Mouse (Mus musculus) midbrain, embryonic 13.5 days (tissue): ENCODE data around the gene Pde4dip. TPM values are rescaled to one million over a fixed set of nuclear protein-coding genes. Genes with fewer than 3 reads are reported as not detected.
A peak's percentile ranks its signal among the peaks of the same experiment; 100 is the strongest.

Source experiments
- ATAC-seq: fragments of 200-750 bp; cut with Nextera tagmentation; 2 replicates; pipeline ENCODE4 v1.8.0; 2017; ENCODE audit warnings: mild to moderate bottlenecking, moderate TSS enrichment, moderate library complexity
- H3K27ac ChIP-seq: fragments of 300-500 bp; sonication (generic); 2 replicates; pipeline ENCODE4 v1.5.1; 2015; ENCODE audit warnings: inconsistent platforms, mild to moderate bottlenecking, moderate library complexity
- H3K27me3 ChIP-seq: fragments of 300-500 bp; sonication (generic); 2 replicates; pipeline ENCODE4 v1.6.1; 2015; ENCODE audit warnings: mild to moderate bottlenecking, inconsistent platforms
- H3K36me3 ChIP-seq: fragments of 300-500 bp; sonication (generic); 2 replicates; pipeline ENCODE4 v1.6.1; 2015; ENCODE audit warnings: mild to moderate bottlenecking, inconsistent platforms
- H3K4me1 ChIP-seq: fragments of 300-500 bp; sonication (generic); replicated peaks from 2 replicates; pipeline ENCODE4 v1.6.1; 2015; ENCODE audit warnings: inconsistent platforms
- H3K4me2 ChIP-seq: fragments of 300-500 bp; sonication (generic); replicated peaks from 2 replicates; pipeline ENCODE4 v1.6.1; 2015; ENCODE audit warnings: moderate library complexity, mild to moderate bottlenecking, inconsistent platforms
- H3K4me3 ChIP-seq: fragments of 300-500 bp; sonication (generic); replicated peaks from 2 replicates; pipeline ENCODE4 v1.5.1; 2015; ENCODE audit warnings: mild to moderate bottlenecking, inconsistent platforms
- H3K9ac ChIP-seq: fragments of 300-500 bp; sonication (generic); replicated peaks from 2 replicates; pipeline ENCODE4 v1.6.1; 2015; ENCODE audit warnings: mild to moderate bottlenecking, inconsistent platforms
- H3K9me3 ChIP-seq: fragments of 300-500 bp; sonication (generic); 2 replicates; pipeline ENCODE4 v1.6.1; 2016; ENCODE audit warnings: mild to moderate bottlenecking, inconsistent platforms
- WGBS: fragments of 180-500 bp; shearing (Covaris S2); methylation state at CpG from one replicate; pipeline ENCODE4 v1.1.7; 2015; 5-methylcytosine and 5-hydroxymethylcytosine counted together
- polyA plus RNA-seq: library from polyadenylated mRNA; unstranded; fragments of >200 nt; fragmentation: Nextera tagmentation; extraction: Ambion mirVana; gene quantifications from 2 replicates; pipeline ENCODE4 v1.2.1, GENCODE M21; 2015

Gene Pde4dip
- polyA plus RNA-seq, 1 experiment from 2014 or later = 46.6 TPM

- Histone ChIP-seq H3K4me2 (no peak overlapping the region), H3K27ac (no peak overlapping the region), H3K9ac (no peak overlapping the region), H3K27me3 (no peaks in the 10 kb centered on the region), H3K36me3 (peaks cover 71% of the 10 kb centered on the region), H3K9me3 (no peaks in the 10 kb centered on the region), H3K4me3 (no peak overlapping the region), H3K4me1 (no peaks in the 10 kb centered on the region)
- no peak for ATAC-seq
- 77% methylated on average over 8 of the region's 8 CpGs for WGBS
Observed at GRCm38 (mm10) chr3:97666154-97666553, 222.4 kb downstream of the Pde4dip start.

GRCm38 (mm10) chr3:97665525-97665924, 223.0 kb downstream of the Pde4dip start:
- no peaks in the 10 kb centered on the region for H3K4me1 ChIP-seq
- H3K27me3 ChIP-seq = no peaks in the 10 kb centered on the region
- H3K27ac ChIP-seq = no peak overlapping the region
- H3K4me2 ChIP-seq = no peak overlapping the region
- no peak overlapping the region for H3K9ac ChIP-seq
- no peak for ATAC-seq
- WGBS = 89% methylated on average over 9 of the region's 9 CpGs
- H3K36me3 ChIP-seq = peaks cover 65% of the 10 kb centered on the region
- no peaks in the 10 kb centered on the region for H3K9me3 ChIP-seq
- H3K4me3 ChIP-seq = no peak overlapping the region

- Histone ChIP-seq H3K4me1 (peaks cover 15% of the 10 kb centered on the region), H3K36me3 (peaks cover 26% of the 10 kb centered on the region), H3K9ac (no peak overlapping the region), H3K27me3 (no peaks in the 10 kb centered on the region), H3K9me3 (no peaks in the 10 kb centered on the region), H3K4me2 (no peak overlapping the region), H3K4me3 (no peak overlapping the region), H3K27ac (no peak overlapping the region)
- 78% methylated on average over 8 of the region's 8 CpGs for WGBS
- no peak for ATAC-seq
Observed at GRCm38 (mm10) chr3:97661206-97661605, 227.3 kb downstream of the Pde4dip start.

DNA sequence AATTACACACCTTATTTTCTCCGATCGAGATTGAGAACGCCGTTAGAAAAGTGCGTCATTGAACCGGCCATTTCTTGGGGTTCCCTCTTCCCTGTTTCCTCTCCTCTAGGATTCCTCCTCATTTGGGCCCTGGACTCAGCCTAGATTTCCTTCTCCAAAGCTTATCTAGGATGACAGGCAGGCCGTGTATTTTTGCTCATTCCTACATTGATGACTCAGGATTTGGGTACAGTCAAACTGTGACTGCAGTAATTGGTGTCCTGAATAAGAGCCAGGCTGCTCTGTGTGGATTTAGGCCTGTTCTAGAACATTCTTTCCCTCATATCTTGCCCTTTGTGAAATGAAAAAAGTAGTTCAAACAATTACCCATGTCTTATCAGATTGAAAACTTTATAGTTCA, 228.8 kb downstream of the Pde4dip start:
- WGBS = 93% methylated on average over 7 of the region's 7 CpGs
- Histone ChIP-seq H3K4me1 (peaks cover 15% of the 10 kb centered on the region), H3K36me3 (peaks cover 21% of the 10 kb centered on the region), H3K27me3 (no peaks in the 10 kb centered on the region), H3K9ac (0 out of 2 replicates have a peak overlapping the region, but pooled peaks have one; percentile 36), H3K4me3 (no peak overlapping the region; the same call in 1 of the 2 replicates), H3K27ac (no peak overlapping the region), H3K9me3 (peaks cover 2% of the 10 kb centered on the region; the same call in 1 of the 2 replicates), H3K4me2 (peak overlapping the region; percentile 78; the same call in 1 of the 2 replicates)
- no peak for ATAC-seq

DNA sequence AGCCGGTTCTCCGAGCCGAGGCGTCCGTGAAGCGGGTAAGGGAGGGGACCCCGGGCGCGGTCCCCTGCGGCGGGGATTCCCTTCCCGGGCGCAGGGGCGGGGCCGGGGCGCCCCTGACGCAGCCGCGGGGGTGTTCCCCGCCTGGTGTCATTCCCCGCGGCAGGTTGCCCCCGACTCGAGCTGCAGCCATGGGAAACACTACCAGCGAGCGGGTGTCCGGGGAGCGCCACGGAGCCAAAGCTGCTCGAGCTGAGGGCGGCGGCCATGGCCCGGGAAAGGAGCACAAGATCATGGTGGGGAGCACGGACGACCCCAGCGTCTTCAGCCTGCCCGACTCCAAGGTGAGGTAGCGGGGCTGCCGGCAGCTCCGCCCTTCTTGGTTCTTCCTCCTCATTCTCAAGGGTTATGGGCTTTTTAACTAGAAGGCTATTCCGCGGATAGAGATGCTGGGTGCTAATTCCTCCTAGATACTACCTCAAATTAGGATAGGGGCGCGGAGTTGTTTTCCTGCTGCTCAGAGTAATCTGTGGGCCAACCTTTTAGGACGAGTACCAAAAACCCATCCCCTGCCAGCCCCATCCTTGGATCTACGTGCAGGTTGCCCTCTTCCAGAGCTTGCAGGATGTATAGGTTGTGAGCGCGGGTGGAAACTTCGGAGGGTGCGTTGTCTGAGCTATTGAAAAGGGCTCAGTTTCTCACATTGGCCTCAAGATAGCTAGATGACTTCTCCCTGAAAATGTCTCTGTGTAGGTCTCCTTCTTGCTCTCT, 229.9 kb downstream of the Pde4dip start:
- Histone ChIP-seq H3K4me3 (peak overlapping the region; percentile 81), H3K4me1 (peaks cover 15% of the 10 kb centered on the region), H3K4me2 (peak overlapping the region; percentile 78), H3K27me3 (no peaks in the 10 kb centered on the region), H3K36me3 (peaks cover 10% of the 10 kb centered on the region), H3K9me3 (peaks cover 5% of the 10 kb centered on the region; the same call in 1 of the 2 replicates), H3K27ac (peak overlapping the region; percentile 51), H3K9ac (peak overlapping the region; percentile 81)
- under 1% methylated on average over 49 of the region's 50 CpGs for WGBS
- peak; percentile 2 for ATAC-seq

GRCm38 (mm10) chr3:97657655-97658411, 230.7 kb downstream of the Pde4dip start, which contains the start of gene Prkab2:
Prkab2 (plus strand) TSS chr3:97658193.
- Histone ChIP-seq H3K9me3 (peaks cover 5% of the 10 kb centered on the region; the same call in 1 of the 2 replicates), H3K4me3 (peak within 1 kb of the TSS; percentile 81), H3K4me2 (peak within 1 kb of the TSS; percentile 78), H3K27ac (peak within 1 kb of the TSS; percentile 51), H3K4me1 (peaks cover 15% of the 10 kb centered on the region), H3K9ac (peak within 1 kb of the TSS; percentile 81), H3K27me3 (no peaks in the 10 kb centered on the region), H3K36me3 (peaks cover 5% of the 10 kb centered on the region; the same call in 1 of the 2 replicates)
- WGBS = 2% methylated on average over 51 of the region's 51 CpGs
- ATAC-seq = peak; percentile 96

GRCm38 (mm10) chr3:97654901-97655300, 233.6 kb downstream of the Pde4dip start:
- peaks cover 12% of the 10 kb centered on the region for H3K4me1 ChIP-seq
- H3K9ac ChIP-seq = no peak overlapping the region
- H3K4me2 ChIP-seq = no peak overlapping the region
- 84% methylated on average over 8 of the region's 8 CpGs for WGBS
- H3K36me3 ChIP-seq = no peaks in the 10 kb centered on the region
- H3K27ac ChIP-seq = no peak overlapping the region
- ATAC-seq = no peak
- no peak overlapping the region for H3K4me3 ChIP-seq
- H3K27me3 ChIP-seq = no peaks in the 10 kb centered on the region
- H3K9me3 ChIP-seq = peaks cover 5% of the 10 kb centered on the region; the same call in 1 of the 2 replicates

DNA sequence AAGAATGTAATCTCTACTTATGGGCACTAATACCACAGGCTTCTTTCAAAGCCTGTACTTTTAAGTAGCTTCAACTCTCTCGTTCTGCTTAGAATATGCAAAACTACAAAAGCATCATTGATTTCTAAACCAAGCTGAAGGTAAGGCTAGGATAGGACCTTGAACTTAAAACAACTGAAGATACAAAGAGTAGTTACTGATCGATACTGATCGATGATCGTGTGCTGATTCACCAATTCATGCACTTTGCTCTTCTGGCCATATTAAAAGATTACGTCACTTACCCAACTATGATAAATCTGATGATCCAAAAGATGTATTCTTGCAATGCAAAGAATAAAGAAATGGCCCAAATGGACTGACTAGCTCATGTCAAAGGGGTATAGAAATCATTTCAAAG, 234.7 kb downstream of the Pde4dip start:
- no peak overlapping the region for H3K9ac ChIP-seq
- no peak overlapping the region for H3K27ac ChIP-seq
- peaks cover 5% of the 10 kb centered on the region; the same call in 1 of the 2 replicates for H3K9me3 ChIP-seq
- ATAC-seq = no peak
- H3K4me1 ChIP-seq = peaks cover 1% of the 10 kb centered on the region
- no peaks in the 10 kb centered on the region for H3K27me3 ChIP-seq
- H3K4me3 ChIP-seq = no peak overlapping the region
- no peaks in the 10 kb centered on the region for H3K36me3 ChIP-seq
- 92% methylated on average over 5 of the region's 5 CpGs for WGBS
- no peak overlapping the region for H3K4me2 ChIP-seq

DNA sequence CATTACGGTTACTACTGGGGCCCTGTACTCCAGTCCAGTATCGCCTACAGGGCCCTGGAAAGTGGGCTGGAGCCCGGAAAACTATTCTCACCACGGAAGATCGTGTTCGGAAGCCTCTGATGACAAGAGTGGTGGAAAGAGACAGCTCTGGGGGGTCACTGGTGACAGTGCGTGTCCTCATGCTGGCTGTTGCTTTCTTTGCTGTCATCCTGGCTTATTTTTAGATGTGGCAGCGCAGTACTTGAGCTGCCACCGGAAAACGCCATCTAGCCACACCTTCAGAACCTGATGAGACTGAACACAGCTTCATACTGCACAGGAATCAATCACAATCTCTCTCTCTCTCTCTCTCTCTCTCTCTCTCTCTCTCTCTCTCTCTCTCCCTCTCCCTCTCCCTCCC, 236.9 kb downstream of the Pde4dip start:
- no peak overlapping the region for H3K4me3 ChIP-seq
- H3K4me1 ChIP-seq = no peaks in the 10 kb centered on the region
- ATAC-seq = no peak
- no peaks in the 10 kb centered on the region for H3K36me3 ChIP-seq
- H3K9me3 ChIP-seq = peaks cover 5% of the 10 kb centered on the region; the same call in 1 of the 2 replicates
- H3K4me2 ChIP-seq = no peak overlapping the region
- 86% methylated on average over 10 of the region's 10 CpGs for WGBS
- H3K27me3 ChIP-seq = no peaks in the 10 kb centered on the region
- H3K27ac ChIP-seq = no peak overlapping the region
- no peak overlapping the region for H3K9ac ChIP-seq

DNA sequence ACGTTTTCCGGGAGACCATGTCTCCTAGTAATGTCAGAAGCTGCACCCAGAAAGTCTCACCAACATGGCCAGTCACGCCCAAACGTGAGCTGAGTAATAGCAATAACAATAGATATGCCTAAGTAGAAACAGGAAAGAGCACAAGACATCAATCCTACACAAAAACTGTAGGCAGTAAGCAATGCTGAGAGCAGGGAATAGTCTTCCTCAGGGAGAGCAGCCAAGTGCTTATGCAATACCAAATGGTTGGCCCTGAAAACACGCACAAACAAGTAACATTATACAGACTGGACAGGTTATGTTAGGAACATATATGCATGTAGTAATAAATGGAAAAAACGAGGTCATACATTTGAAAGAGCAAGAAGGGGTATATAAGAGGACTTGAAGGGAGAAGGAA, 239.0 kb downstream of the Pde4dip start:
- Histone ChIP-seq H3K4me1 (no peaks in the 10 kb centered on the region), H3K36me3 (no peaks in the 10 kb centered on the region), H3K9ac (no peak overlapping the region), H3K4me3 (no peak overlapping the region), H3K27me3 (no peaks in the 10 kb centered on the region), H3K4me2 (no peak overlapping the region), H3K27ac (no peak overlapping the region), H3K9me3 (peaks cover under 1% of the 10 kb centered on the region; the same call in 1 of the 2 replicates)
- no peak for ATAC-seq
- WGBS = 86% methylated on average over 6 of the region's 6 CpGs

GRCm38 (mm10) chr3:97649022-97649421, 239.5 kb downstream of the Pde4dip start:
- ATAC-seq = no peak
- H3K9me3 ChIP-seq = no peaks in the 10 kb centered on the region
- no peak overlapping the region for H3K4me2 ChIP-seq
- no peaks in the 10 kb centered on the region for H3K27me3 ChIP-seq
- WGBS = 76% methylated on average over 3 of the region's 3 CpGs
- H3K36me3 ChIP-seq = no peaks in the 10 kb centered on the region
- H3K4me3 ChIP-seq = no peak overlapping the region
- no peak overlapping the region for H3K27ac ChIP-seq
- no peak overlapping the region for H3K9ac ChIP-seq
- H3K4me1 ChIP-seq = no peaks in the 10 kb centered on the region

- Histone ChIP-seq H3K36me3 (no peaks in the 10 kb centered on the region), H3K9ac (no peak overlapping the region), H3K4me3 (no peak overlapping the region), H3K27me3 (no peaks in the 10 kb centered on the region), H3K4me1 (no peaks in the 10 kb centered on the region), H3K4me2 (no peak overlapping the region), H3K9me3 (no peaks in the 10 kb centered on the region), H3K27ac (no peak overlapping the region)
- WGBS = 48% methylated on average over 1 of the region's 1 CpGs
- no peak for ATAC-seq
Observed at GRCm38 (mm10) chr3:97648518-97648917, 240.0 kb downstream of the Pde4dip start.
